Mouse (Mus musculus): ENCODE results near the gene Hoxc10.

The Hoxc10 gene

DNA sequence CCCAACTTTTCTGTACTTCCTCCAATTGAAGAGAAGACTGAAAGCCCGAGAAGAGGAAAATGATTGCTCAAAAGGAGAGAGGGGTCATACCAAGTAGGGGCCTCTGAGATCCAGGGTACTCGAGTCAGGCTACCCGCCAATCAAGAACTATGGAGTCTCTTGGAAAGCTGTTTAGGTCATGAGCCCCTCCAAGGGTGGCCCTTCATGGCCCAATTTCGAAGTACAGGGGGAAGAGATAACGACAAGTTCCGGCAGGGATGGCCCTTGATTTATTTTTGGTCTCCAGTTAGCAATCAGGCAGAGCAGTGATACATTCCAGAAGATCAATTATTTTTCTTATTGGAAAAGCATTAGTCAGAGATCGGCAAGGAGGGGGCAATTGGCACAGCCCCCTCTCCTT lies 25.2 kb downstream of the Hoxc10 start:
- no peak for DNase-seq

DNA sequence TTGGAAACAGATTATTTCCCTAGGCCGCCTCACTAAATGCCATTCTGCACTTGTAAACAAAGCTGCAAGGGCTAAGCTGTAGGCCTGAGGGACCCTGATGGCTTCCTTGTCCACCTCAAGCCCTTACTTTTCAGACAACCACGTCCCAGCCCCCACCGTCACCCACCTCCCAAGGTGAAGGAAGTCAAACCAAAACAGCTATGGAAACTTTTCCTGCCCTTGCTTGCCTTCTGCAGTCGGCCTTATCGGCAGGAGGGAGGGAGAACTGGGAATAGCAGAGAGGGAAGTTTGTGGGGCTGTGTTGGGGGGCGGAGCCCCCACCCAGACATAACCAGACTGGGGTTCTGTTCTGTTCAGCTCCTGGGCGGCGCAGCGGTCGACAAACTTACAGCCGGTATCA lies 25.6 kb downstream of the Hoxc10 start:
- DNase-seq, result no peak

DNA sequence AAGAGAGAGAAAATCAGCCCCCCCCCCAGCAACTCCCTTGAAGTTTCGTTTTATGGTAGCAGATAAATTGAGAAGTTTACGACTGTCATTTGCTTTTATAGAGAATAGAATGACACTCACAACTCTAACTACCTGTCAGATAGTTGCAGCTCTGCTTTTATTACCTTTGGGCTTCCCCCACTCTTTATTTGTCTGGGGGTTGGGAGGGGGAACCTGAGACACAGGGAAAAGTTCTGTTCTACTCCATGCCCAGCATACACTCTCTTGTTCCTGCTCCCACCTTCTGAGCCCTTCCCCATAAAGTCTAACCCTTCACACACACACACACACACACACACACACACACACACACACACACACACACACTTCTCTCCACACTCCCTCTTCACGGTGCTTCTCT lies 26.3 kb downstream of the Hoxc10 start:
- DNase-seq, result no peak

DNA sequence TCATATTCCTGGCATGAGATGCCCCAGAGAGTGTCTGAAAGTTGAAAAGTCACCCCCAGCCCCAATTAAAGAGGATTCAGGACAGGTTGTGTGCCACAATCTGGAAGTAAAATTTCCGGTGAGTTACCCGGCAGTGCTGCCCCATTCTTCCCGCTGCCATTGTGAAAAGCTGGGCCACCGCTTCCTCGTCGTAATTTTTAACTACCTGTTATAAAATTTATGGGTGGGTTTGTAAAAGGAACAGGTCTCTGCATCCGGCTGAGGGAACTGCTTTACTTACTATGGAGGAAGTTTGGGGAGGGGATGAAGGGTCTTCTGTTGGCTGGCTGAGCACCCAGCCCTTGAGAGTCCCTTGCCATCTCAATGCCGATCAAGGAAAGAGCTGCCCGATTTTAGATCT lies 30.0 kb downstream of the Hoxc10 start:
- DNase-seq, result no peak

DNA sequence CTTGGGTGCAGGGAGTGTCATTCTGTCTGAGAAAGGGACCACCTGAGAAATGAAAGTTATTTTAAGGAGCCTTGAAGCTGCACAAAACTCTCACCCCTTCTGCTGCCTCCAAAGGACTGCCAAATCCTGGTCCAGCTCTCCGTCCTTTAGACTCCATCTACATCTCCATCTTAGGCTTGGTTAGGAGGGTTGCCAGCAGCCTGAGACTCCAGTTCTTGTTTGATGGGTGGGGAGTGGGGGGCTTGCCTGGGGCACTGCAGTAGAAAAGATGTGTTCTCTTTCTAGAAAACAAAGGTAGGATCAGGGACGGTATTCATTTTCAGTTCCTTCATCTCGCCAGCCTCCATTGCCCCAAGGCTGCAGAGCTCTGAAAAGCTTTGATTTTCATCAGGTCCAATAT lies 30.8 kb downstream of the Hoxc10 start:
- DNase-seq, result no peak

DNA sequence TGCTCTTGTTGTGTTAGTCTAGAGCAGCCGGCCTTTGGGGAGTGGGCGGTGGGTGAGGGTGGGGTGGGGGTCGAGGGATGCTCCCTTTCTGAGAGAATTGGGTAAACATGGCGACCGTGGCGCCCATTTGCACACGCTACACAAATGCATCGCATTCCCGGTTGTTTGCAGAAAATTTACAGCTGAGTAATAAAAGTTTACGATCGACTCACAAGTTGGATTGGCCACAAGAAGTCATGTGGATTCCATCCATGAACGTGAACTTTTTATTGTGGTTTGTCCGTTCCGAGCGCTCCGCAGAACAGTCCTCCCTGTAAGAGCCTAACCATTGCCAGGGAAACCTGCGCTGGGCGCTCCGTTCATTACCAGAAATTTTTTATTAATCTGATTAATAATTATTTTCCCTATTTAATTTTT lies 31.4 kb downstream of the Hoxc10 start, which contains the start of gene Hoxc6:
Gene Hoxc6 (plus strand): TSS at position 319 of the 417 bp plus-strand sequence.
- no peak for DNase-seq

DNA sequence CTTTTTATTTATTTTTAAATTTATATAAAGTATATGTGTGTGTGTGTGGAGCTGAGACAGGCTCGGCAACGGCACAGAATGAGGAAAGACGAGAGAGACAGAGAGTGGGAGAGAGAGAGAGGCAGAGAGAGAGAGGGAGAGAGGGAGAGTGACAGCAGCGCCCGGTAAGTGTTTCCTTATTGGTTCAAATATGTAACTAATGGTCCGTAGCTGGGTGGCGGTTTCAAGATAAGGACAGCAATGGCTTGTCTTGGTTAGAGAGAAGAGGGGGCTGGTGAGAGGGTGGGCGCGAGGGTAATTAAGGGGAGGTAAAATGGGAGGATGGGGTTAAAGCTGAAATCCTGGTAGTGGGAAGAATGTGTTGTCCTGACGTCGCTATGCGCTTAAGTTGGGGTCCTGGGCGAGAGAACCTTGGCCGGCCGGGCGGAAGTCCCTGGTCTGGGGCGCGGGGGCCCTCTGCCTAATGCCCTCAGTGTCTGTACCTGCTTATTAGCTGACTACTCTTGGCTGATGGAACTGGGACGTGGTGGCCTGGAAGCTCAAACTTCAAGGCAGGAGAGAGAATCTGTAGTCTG lies 32.1 kb downstream of the Hoxc10 start:
- DNase-seq, result no peak

DNA sequence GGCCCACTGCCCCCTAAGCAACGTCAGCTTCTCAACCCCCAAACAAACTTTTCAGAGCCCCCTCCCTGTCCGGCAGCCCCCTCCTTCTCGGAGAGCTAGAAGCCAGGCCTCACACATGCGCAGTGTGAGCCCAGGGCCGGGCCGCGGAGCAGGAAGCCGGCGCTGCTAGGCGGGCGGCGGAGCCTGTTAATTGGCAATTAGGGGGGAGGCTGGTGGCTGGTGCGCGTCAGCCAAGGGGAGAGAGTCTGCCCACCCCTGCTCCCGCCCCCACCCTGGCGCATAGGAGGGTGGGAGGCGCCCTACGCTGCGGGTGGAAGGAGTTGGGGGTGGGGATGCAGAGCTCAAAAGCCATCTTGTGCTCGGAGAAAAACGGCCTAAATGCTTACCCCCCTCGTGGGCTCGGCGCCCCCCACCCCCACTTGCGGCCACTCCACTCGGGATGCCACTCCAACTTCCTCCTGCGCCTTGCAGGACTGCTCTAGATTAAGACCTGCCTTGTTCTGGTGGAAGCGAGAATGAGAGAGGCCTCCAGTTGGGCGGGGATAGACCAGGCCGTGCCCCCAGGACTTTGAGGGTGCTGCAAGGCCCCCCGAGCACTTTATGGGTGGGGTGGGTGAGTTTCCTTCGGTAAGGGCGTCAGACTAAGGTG lies 32.7 kb downstream of the Hoxc10 start:
- peak; percentile 64 for DNase-seq

DNA sequence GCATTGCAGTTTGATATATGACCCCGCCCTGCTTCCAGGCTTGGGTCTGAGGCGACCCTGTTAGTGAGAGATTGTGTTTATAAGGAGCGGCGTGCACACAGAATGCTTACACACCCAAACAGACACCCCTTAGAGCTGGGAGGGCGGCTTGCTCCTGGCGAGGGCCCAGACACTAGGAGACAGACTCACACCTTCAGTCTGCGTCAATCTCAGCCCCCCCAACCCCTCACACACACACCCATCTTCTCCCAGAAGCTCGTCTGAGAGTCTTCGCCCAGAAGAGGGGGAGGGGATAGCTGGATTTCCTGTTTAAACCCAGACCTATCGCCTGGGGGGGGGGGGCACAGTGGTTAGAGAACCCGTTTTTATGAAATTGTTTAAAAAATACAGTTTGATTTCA lies 33.4 kb downstream of the Hoxc10 start:
- no peak for DNase-seq

DNA sequence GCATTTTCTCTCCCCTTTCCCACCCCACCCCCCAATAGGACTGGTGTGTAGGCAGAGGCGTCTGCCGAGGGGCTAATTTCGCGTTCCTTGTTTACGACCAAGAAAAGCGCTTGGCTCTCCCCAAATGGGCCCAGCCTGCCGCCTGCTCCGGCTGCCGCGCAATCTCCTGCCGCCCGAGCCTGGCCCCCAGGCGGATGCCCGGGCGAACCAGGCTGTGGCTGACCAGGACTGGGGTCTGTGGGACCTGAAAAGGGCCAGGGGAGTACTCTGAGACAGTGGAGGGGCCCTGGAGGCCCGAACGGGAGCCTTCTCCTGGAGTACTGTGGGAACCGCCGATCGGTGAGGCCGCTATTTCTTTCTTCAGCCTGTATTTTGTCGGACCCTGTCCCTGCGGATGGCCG lies 33.9 kb downstream of the Hoxc10 start:
- DNase-seq, result no peak

DNA sequence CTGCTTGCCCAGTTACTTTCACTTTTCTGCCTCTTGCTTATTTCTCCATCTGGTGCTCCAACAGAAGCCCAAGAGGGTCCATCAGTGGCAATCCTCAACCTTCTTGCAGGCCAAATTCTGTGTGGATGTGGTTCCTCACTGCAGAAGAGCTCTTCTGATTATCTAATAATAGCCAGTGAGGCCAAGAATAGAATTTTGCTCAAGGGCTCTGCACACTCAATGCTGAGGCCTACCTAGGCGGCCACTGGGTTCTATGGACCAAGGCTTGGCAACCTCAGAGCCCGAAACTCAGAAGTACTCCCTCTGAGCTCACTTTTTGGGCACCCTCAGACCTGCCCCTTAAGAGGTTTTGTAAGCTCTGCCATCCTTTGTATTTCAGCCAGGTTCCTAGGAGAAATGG lies 34.8 kb downstream of the Hoxc10 start:
- DNase-seq, result no peak

DNA sequence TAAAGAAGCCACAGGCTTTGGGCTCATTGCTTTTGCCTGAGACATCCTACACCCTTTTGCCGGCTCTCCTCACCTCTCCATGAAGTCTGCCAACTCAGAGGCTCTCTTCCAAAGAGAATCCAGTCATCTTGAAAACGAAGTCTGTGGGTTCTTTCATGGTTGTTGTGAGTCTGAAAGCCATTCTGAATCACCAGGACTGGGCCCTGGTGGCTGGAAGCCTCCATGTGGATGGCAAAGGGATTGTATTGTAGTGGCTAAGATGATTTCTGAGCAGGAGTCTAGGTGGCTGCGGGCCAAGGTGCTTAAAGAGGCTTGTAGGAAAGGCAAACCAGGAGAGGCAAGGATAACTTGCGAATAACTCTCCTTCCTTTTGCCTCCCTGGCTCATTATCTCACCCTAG lies 35.6 kb downstream of the Hoxc10 start:
- no peak for DNase-seq

DNA sequence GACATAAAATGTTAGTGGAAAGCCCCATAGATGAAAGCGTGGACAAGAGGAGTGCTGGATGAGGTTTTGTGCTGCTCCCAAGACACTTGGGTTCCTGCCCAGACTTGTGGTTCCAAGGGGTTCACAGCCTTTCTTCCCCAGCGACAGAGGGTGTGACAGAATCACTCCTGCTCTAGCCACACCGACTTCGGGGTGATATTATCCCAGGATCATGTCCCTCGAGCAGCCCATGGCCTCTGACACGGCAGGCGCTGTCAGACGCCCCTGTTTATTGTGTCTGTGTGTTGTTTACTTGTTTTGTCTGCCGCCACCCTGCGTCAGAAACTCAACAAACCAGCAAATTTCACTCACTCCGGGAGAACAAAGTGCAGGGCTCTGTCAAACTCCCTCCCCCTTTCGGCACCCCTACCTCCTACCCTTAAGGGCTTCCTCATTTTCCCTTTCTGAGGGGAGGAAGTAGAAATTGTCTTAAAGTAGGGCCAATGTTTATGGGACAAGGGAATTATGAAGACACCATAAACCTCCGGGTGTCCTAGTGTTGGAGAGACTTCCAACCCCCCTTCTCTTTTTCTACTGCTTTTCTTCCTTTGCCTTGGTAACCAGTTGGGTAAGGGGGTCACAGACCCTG lies 36.3 kb downstream of the Hoxc10 start:
- DNase-seq, result no peak

DNA sequence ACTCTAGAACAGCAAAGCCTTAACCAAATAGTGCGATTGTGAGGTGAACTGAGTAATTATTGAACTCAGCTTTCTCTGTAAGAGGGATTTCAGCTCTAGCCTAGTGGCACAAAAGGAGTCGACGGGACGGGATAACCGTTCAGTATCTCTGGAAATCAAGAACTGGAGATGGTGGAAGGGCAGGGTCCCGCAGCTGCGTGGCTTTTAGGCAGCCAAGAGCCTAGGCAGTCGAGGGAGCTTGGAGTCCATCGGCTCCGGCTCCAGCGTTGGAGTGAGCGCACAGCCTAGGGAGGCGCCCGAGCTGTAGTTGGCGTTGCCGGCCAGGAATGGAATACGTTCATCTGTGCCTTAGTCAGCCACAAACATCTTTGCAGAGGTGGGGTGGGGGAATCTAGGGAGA lies 38.7 kb downstream of the Hoxc10 start:
- DNase-seq, result no peak

DNA sequence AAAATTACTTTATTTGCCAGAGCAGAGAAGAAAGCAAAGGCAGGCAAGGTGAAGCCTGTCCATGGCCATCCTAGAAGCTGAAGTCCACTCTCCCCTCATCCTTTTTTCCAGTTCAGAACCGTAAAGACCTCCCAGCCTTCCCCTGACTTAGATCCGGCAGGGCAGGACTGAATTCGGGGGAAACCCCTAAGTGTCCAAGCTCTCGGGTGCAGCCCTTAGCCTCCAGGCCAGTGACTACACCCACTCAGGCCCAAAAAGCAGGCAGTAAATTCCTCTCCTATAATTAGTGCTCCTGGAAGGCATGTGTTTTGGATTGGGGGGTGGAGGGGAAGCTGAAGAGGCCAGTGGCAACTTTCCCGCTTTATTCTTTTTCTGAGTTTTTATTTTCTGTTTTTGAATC lies 39.2 kb downstream of the Hoxc10 start:
- no peak for DNase-seq

DNA sequence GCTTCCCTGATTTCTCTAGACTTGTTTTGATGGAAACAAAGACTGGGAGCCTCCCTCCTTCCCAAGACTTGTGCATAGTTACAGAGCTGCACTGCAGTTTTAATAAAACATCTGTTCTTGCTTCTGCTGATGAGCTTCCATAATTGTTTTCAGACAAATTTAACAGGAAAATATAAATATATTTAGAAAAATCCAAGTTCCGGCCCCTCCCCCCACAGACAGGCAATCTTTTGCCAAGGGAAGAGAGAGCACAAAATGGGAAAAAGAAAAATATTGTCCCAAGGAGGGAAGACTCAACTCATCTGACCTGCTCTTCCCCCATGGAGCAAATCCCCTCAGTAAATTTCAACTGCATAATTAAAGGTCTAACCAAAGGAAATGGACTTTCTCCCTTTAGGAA lies 39.7 kb downstream of the Hoxc10 start:
- no peak for DNase-seq

DNA sequence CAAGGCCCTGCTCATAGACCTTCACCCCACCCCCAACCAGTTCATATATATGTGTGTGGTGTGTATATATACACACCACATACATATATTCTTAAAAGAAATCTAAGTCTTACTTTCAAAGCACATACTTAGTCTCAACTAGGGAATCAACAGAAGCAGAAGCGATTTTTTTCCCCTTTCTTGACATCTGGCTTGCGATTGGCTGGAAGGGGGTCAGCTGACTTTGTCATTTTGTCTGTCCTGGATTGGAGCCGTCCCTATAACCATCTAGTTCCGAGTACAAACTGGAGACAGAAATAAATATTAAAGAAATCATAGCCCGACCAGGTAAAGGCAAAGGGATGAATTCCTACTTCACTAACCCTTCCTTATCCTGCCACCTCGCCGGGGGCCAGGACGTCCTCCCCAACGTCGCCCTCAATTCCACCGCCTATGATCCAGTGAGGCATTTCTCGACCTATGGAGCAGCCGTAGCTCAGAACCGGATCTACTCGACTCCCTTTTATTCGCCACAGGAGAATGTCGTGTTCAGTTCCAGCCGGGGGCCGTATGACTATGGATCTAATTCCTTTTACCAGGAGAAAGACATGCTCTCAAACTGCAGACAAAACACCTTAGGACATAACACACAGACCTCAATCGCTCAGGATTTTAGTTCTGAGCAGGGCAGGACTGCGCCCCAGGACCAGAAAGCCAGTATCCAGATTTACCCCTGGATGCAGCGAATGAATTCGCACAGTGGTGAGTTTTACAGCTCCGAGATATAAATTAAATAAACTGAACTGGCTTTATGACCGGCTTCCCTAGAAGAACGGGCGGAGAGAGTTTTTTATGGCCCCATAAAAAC lies 42.9 kb downstream of the Hoxc10 start:
- no peak for DNase-seq

DNA sequence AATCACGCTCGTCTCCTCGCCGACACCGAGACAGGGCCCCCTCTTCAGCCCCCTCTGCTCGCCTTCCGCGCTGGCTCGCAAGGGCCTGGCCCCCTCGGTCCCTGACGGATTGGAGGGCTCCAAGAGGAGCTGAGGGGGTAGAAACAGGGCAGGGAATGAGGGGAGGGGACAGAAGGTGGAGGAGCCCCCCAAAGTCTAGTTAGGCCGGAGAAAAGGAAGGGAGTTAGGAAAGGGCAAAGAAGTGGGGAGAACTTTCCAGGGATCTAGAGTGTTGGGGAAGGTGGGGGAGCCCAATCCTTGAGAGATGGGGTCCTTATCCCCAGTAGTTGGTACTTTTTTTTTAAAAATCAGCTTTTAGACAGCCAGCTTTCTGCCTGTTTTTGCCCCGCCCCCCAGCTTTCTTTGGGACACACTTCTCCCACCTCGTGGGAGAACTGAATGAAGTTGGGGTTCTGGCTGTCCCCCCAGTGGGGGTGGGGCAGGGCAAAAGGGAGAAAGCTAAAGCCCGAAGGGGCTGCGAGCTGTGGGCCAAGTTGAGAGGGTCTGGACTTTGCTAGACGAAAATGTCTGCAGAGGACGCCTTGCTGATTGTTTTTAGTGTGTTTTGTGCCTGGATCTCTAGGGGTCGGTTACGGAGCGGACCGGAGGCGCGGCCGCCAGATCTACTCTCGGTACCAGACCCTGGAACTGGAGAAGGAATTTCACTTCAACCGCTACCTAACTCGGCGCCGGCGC lies 43.7 kb downstream of the Hoxc10 start:
- no peak for DNase-seq

DNA sequence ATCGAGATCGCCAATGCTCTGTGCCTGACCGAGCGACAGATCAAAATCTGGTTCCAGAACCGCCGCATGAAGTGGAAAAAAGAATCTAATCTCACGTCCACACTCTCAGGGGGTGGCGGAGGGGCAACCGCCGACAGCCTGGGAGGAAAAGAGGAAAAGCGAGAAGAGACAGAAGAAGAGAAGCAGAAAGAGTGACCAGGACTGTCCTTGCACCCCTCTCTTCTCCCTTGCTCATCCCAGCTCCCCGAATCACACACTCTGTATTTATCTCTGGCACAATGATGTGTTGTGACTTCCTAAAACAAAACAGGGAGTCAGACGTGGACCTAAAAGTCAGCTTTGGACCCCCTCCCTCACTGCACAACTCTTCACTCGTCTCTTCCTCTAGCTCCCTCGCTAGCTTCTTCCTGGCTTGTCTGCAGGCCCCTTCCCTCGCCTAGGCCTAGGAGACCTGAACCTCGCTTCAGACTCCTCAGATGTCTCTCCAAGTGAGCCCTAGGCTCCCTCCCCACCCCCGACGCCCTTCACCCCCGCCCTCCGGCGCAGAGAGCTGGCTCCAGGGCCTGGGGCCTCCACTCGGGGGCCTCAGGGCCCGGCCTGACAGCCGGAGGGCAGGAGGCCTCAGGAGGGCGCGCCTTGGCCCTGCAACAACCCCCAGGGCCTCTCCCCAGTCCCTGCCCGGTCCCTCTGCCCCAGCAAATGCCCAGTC lies 44.4 kb downstream of the Hoxc10 start:
- DNase-seq, result no peak

DNA sequence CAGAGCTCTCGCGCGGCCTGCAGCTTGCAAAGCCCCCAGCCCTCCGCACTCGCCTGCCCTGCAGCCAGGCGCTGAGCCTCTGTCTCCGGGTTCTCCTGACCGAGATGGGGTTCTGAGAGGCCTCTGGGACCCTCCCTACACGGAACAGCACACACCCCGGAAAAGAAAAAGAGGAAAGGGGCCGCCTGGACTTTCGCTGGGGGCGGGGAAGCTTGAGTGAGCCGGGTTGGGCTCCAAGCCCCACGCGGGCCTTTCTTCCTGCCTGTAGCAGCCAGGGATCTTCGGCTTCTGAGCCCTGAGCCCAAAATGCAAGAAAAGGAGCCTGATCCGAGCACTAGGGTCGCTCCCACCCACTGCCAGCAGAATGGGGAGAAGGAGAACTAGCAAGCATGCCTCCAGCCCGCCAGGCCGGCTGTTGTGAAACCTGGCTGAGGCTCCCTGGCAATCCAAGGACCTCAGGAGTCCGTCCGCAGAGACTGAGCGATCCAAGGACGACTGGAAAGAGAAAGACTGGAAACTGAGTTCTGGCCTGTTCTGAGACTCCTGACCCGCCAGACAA lies 45.4 kb downstream of the Hoxc10 start:
- no peak for DNase-seq

DNA sequence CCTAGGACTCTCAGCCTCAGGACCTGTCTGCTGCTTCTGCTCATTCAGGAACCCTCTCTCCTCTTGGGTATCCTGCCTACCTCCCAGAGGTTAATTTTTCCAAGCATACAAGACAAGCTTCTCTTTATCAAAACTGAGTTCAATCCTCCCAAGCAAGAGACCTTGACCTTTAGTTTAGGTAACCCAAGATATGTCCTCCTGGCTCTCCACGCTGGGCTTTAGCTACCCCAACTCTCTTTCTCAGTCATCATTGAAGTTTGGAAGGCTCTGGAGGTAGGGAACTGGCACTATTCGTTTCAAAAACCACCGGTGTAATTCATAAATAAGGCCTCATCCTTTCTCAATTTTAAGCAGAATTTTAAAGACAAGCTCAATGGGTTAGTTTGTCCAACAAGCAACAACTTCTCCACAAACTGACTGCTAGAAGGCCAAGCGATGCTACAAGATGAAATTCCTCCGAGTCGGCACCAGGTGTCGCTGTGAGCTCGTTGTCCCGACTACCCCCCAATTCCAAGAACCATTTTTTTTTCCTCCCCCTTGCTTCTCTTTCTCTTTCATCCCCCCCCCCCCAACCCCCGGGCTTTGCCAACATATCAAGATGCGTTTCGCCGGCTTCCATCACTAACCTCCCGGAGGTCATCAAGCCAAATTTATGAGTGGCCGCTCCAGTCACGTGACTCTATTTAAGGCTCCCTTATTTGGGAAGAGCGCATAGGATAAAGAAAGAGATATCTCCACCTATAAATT lies 46.8 kb downstream of the Hoxc10 start:
- DNase-seq, result no peak
